Mouse (Mus musculus): Measurements from ENCODE around the gene Evpl. TPM values are rescaled to one million over a fixed set of nuclear protein-coding genes. Genes with fewer than 3 reads are reported as not detected.

The Evpl gene
- polyA plus RNA-seq, 1 experiment from 2014 or later: 1.00 TPM

GRCm38 (mm10) chr11:116194619-116195018, 43.3 kb downstream of the Evpl start:
- ATAC-seq (ENCODE audit: low FRiP score): no peak
- 96% methylated on average over 8 of the region's 8 CpGs for WGBS
- peaks cover 25% of the 10 kb centered on the region for H3K36me3 ChIP-seq
- no peak overlapping the region for H3K27ac ChIP-seq (replicated peaks)
- no peaks in the 10 kb centered on the region for H3K27me3 ChIP-seq (replicated peaks)
- H3K9ac ChIP-seq (replicated peaks): no peak overlapping the region
- H3K9me3 ChIP-seq (replicated peaks): no peaks in the 10 kb centered on the region
- H3K4me3 ChIP-seq (replicated peaks): no peak overlapping the region
- peaks cover 39% of the 10 kb centered on the region for H3K4me1 ChIP-seq
- H3K4me2 ChIP-seq: no peak overlapping the region

GRCm38 (mm10) chr11:116187226-116187930, 50.5 kb downstream of the Evpl start:
- peaks cover 62% of the 10 kb centered on the region for H3K36me3 ChIP-seq
- no peak for ATAC-seq (ENCODE audit: low FRiP score)
- H3K27ac ChIP-seq (replicated peaks): peak overlapping the region; percentile 71

GRCm38 (mm10) chr11:116186360-116186759, 51.5 kb downstream of the Evpl start:
- Histone ChIP-seq H3K36me3 (peaks cover 68% of the 10 kb centered on the region), H3K4me1 (peaks cover 16% of the 10 kb centered on the region), H3K4me3 (replicated peaks) (no peak overlapping the region), H3K9me3 (replicated peaks) (no peaks in the 10 kb centered on the region), H3K4me2 (no peak overlapping the region), H3K27ac (replicated peaks) (peak overlapping the region; percentile 48; the same call in 1 of the 2 replicates), H3K9ac (replicated peaks) (no peak overlapping the region; the same call in 1 of the 2 replicates), H3K27me3 (replicated peaks) (no peaks in the 10 kb centered on the region)
- 90% methylated on average over 11 of the region's 11 CpGs for WGBS
- no peak for ATAC-seq (ENCODE audit: low FRiP score)

More at GRCm38 (mm10) chr11:116187226-116187930, 50.5 kb downstream of the Evpl start:
- 44% methylated on average over 11 of the region's 11 CpGs for WGBS
- Histone ChIP-seq H3K4me2 (no peak overlapping the region), H3K9me3 (replicated peaks) (no peaks in the 10 kb centered on the region), H3K27me3 (replicated peaks) (no peaks in the 10 kb centered on the region), H3K4me1 (peaks cover 16% of the 10 kb centered on the region), H3K9ac (replicated peaks) (no peak overlapping the region), H3K4me3 (replicated peaks) (no peak overlapping the region)

GRCm38 (mm10) chr11:116185836-116186235, 52.0 kb downstream of the Evpl start:
- ATAC-seq (ENCODE audit: low FRiP score): no peak
- H3K4me2 ChIP-seq: no peak overlapping the region
- no peaks in the 10 kb centered on the region for H3K27me3 ChIP-seq (replicated peaks)
- H3K9ac ChIP-seq (replicated peaks): no peak overlapping the region
- no peaks in the 10 kb centered on the region for H3K9me3 ChIP-seq (replicated peaks)
- H3K4me3 ChIP-seq (replicated peaks): no peak overlapping the region
- peaks cover 65% of the 10 kb centered on the region for H3K36me3 ChIP-seq
- H3K4me1 ChIP-seq: peaks cover 16% of the 10 kb centered on the region
- WGBS: 80% methylated on average over 3 of the region's 3 CpGs
- H3K27ac ChIP-seq (replicated peaks): peak overlapping the region; percentile 48; the same call in 1 of the 2 replicates

GRCm38 (mm10) chr11:116178411-116179121, 59.3 kb downstream of the Evpl start:
- H3K9ac ChIP-seq (replicated peaks): no peak overlapping the region
- H3K9me3 ChIP-seq (replicated peaks): no peaks in the 10 kb centered on the region
- no peak overlapping the region for H3K27ac ChIP-seq (replicated peaks)
- no peak overlapping the region for H3K4me2 ChIP-seq
- no peak for ATAC-seq (ENCODE audit: low FRiP score)
- 91% methylated on average over 20 of the region's 20 CpGs for WGBS
- H3K4me1 ChIP-seq: no peaks in the 10 kb centered on the region
- no peak overlapping the region for H3K4me3 ChIP-seq (replicated peaks)
- H3K36me3 ChIP-seq: peaks cover 88% of the 10 kb centered on the region
- H3K27me3 ChIP-seq (replicated peaks): no peaks in the 10 kb centered on the region

- WGBS: 88% methylated on average over 7 of the region's 7 CpGs
- H3K4me3 ChIP-seq (replicated peaks): no peak overlapping the region
- ATAC-seq (ENCODE audit: low FRiP score): no peak
- no peaks in the 10 kb centered on the region for H3K9me3 ChIP-seq (replicated peaks)
- no peak overlapping the region for H3K9ac ChIP-seq (replicated peaks)
- H3K27ac ChIP-seq (replicated peaks): no peak overlapping the region
- H3K36me3 ChIP-seq: peaks cover 91% of the 10 kb centered on the region
- H3K4me2 ChIP-seq: no peak overlapping the region
- H3K4me1 ChIP-seq: no peaks in the 10 kb centered on the region
- no peaks in the 10 kb centered on the region for H3K27me3 ChIP-seq (replicated peaks)
Observed at GRCm38 (mm10) chr11:116176010-116176409, 61.9 kb downstream of the Evpl start.

GRCm38 (mm10) chr11:116174775-116175448, 63.0 kb downstream of the Evpl start:
- H3K9ac ChIP-seq (replicated peaks): no peak overlapping the region
- no peaks in the 10 kb centered on the region for H3K27me3 ChIP-seq (replicated peaks)
- no peak overlapping the region for H3K4me2 ChIP-seq
- H3K36me3 ChIP-seq: peaks cover 80% of the 10 kb centered on the region
- no peak for ATAC-seq (ENCODE audit: low FRiP score)
- H3K27ac ChIP-seq (replicated peaks): no peak overlapping the region
- H3K4me3 ChIP-seq (replicated peaks): no peak overlapping the region
- H3K4me1 ChIP-seq: no peaks in the 10 kb centered on the region
- H3K9me3 ChIP-seq (replicated peaks): no peaks in the 10 kb centered on the region
- 93% methylated on average over 22 of the region's 22 CpGs for WGBS

- peaks cover 54% of the 10 kb centered on the region for H3K36me3 ChIP-seq
- WGBS: 92% methylated on average over 2 of the region's 2 CpGs
- H3K27me3 ChIP-seq (replicated peaks): no peaks in the 10 kb centered on the region
- H3K9ac ChIP-seq (replicated peaks): no peak overlapping the region
- no peak overlapping the region for H3K4me2 ChIP-seq
- H3K27ac ChIP-seq (replicated peaks): no peak overlapping the region
- no peaks in the 10 kb centered on the region for H3K9me3 ChIP-seq (replicated peaks)
- H3K4me1 ChIP-seq: peaks cover 9% of the 10 kb centered on the region
- H3K4me3 ChIP-seq (replicated peaks): no peak overlapping the region
- no peak for ATAC-seq (ENCODE audit: low FRiP score)
Observed at GRCm38 (mm10) chr11:116171959-116172358, 65.9 kb downstream of the Evpl start.

Other genes with a start within 250 kb of the Evpl start
- gene Galk1, start 225.4 kb downstream of the Evpl start, polyA plus RNA-seq (2015; fragmentation: Nextera tagmentation; extraction: Ambion mirVana): 65.9 and 98.5 TPM in 2 replicates
- gene H3f3b, start 210.1 kb downstream of the Evpl start, polyA plus RNA-seq (2015; fragmentation: Nextera tagmentation; extraction: Ambion mirVana): 1,496 and 1,502 TPM in 2 replicates
- gene Unk, start 207.8 kb downstream of the Evpl start, polyA plus RNA-seq (2015; fragmentation: Nextera tagmentation; extraction: Ambion mirVana): 31.6 and 33.5 TPM in 2 replicates
- 1.0 and 7.1 TPM in 2 replicates for gene Unc13d, start 160.1 kb downstream of the Evpl start, polyA plus RNA-seq (2015; fragmentation: Nextera tagmentation; extraction: Ambion mirVana)
- 162 and 167 TPM in 2 replicates for gene Wbp2, start 151.1 kb downstream of the Evpl start, polyA plus RNA-seq (2015; fragmentation: Nextera tagmentation; extraction: Ambion mirVana)
- gene Trim47, start 110.9 kb downstream of the Evpl start, polyA plus RNA-seq (2015; fragmentation: Nextera tagmentation; extraction: Ambion mirVana): 9.8 TPM in 2 replicates
- gene Trim65, start 106.9 kb downstream of the Evpl start, polyA plus RNA-seq (2015; fragmentation: Nextera tagmentation; extraction: Ambion mirVana): 3.4 and 4.1 TPM in 2 replicates
- gene Mrpl38, start 99.2 kb downstream of the Evpl start, polyA plus RNA-seq (2015; fragmentation: Nextera tagmentation; extraction: Ambion mirVana): 82.2 and 95.1 TPM in 2 replicates
- gene Fbf1, start 69.9 kb downstream of the Evpl start, polyA plus RNA-seq (2015; fragmentation: Nextera tagmentation; extraction: Ambion mirVana): 44.2 and 48.5 TPM in 2 replicates
- 90.4 and 93.5 TPM in 2 replicates for gene Ten1, start 39.2 kb downstream of the Evpl start, polyA plus RNA-seq (2015; fragmentation: Nextera tagmentation; extraction: Ambion mirVana)
- gene Acox1, start 39.0 kb downstream of the Evpl start, polyA plus RNA-seq (2015; fragmentation: Nextera tagmentation; extraction: Ambion mirVana): 58.1 and 61.7 TPM in 2 replicates
- gene Srp68, start 36.1 kb upstream of the Evpl start, polyA plus RNA-seq (2015; fragmentation: Nextera tagmentation; extraction: Ambion mirVana): 64.2 and 77.9 TPM in 2 replicates
- 0.47 and 0.52 TPM in 2 replicates for gene Galr2, start 42.9 kb upstream of the Evpl start, polyA plus RNA-seq (2015; fragmentation: Nextera tagmentation; extraction: Ambion mirVana)
- gene Exoc7, start 69.2 kb upstream of the Evpl start, polyA plus RNA-seq (2015; fragmentation: Nextera tagmentation; extraction: Ambion mirVana): 113 and 114 TPM in 2 replicates
- gene Foxj1, start 97.3 kb upstream of the Evpl start, polyA plus RNA-seq (2015; fragmentation: Nextera tagmentation; extraction: Ambion mirVana): 11.3 and 12.1 TPM in 2 replicates
- 69.9 and 85.4 TPM in 2 replicates for gene Rnf157, start 175.0 kb upstream of the Evpl start, polyA plus RNA-seq (2015; fragmentation: Nextera tagmentation; extraction: Ambion mirVana)
- 33.9 and 39.2 TPM in 2 replicates for gene Ubald2, start 196.0 kb upstream of the Evpl start, polyA plus RNA-seq (2015; fragmentation: Nextera tagmentation; extraction: Ambion mirVana)
- gene Qrich2, start 228.2 kb upstream of the Evpl start, polyA plus RNA-seq (2015; fragmentation: Nextera tagmentation; extraction: Ambion mirVana): 0.15 TPM in 1 of 2 replicates, not detected in the other